Mouse (Mus musculus): ENCODE data around the gene Acer3. TPM values are rescaled to one million over a fixed set of nuclear protein-coding genes. Genes with fewer than 3 reads are reported as not detected.

The Acer3 gene
- polyA plus RNA-seq, 1 experiment from 2014 or later = 27.4 TPM

- H3K9ac ChIP-seq = no peak overlapping the region
- no peak overlapping the region for H3K4me2 ChIP-seq
- H3K27me3 ChIP-seq (replicated peaks) = no peaks in the 10 kb centered on the region
- no peak overlapping the region for H3K4me3 ChIP-seq (replicated peaks)
- peaks cover 17% of the 10 kb centered on the region for H3K4me1 ChIP-seq
- no peak overlapping the region; the same call in 1 of the 2 replicates for H3K27ac ChIP-seq
- no peaks in the 10 kb centered on the region for H3K36me3 ChIP-seq
- H3K9me3 ChIP-seq = no peaks in the 10 kb centered on the region
- WGBS = 53% methylated on average over 5 of the region's 5 CpGs
- no peak for ATAC-seq (ENCODE audit: insufficient read depth, low FRiP score, low read depth)
Measured at GRCm38 (mm10) chr7:98332678-98333397, 11.8 kb upstream of the Acer3 start.

- Histone ChIP-seq H3K9ac (no peak overlapping the region), H3K4me1 (peaks cover 17% of the 10 kb centered on the region)
Measured at GRCm38 (mm10) chr7:98331932-98332331, 10.9 kb upstream of the Acer3 start.

GRCm38 (mm10) chr7:98330375-98331002, 9.5 kb upstream of the Acer3 start:
- 34% methylated on average over 2 of the region's 2 CpGs for WGBS

More at GRCm38 (mm10) chr7:98331932-98332331, 10.9 kb upstream of the Acer3 start:
- no peak overlapping the region for H3K4me3 ChIP-seq (replicated peaks)
- H3K27ac ChIP-seq = no peak overlapping the region
- no peaks in the 10 kb centered on the region for H3K36me3 ChIP-seq
- H3K27me3 ChIP-seq (replicated peaks) = no peaks in the 10 kb centered on the region
- WGBS = 10% methylated on average over 3 of the region's 3 CpGs
- no peak overlapping the region for H3K4me2 ChIP-seq
- ATAC-seq (ENCODE audit: insufficient read depth, low FRiP score, low read depth) = no peak
- H3K9me3 ChIP-seq = no peaks in the 10 kb centered on the region

GRCm38 (mm10) chr7:98329651-98330374, 8.8 kb upstream of the Acer3 start:
- Histone ChIP-seq H3K36me3 (no peaks in the 10 kb centered on the region), H3K27me3 (replicated peaks) (no peaks in the 10 kb centered on the region), H3K4me3 (replicated peaks) (no peak overlapping the region), H3K9me3 (no peaks in the 10 kb centered on the region), H3K4me1 (peaks cover 17% of the 10 kb centered on the region), H3K27ac (no peak overlapping the region), H3K9ac (no peak overlapping the region), H3K4me2 (no peak overlapping the region)
- 56% methylated on average over 7 of the region's 7 CpGs for WGBS
- ATAC-seq (ENCODE audit: insufficient read depth, low FRiP score, low read depth) = peak; percentile 93

More at GRCm38 (mm10) chr7:98330375-98331002, 9.5 kb upstream of the Acer3 start:
- no peak for ATAC-seq (ENCODE audit: insufficient read depth, low FRiP score, low read depth)
- Histone ChIP-seq H3K27me3 (replicated peaks) (no peaks in the 10 kb centered on the region), H3K9me3 (no peaks in the 10 kb centered on the region), H3K4me2 (no peak overlapping the region), H3K4me3 (replicated peaks) (no peak overlapping the region), H3K9ac (no peak overlapping the region), H3K4me1 (peaks cover 17% of the 10 kb centered on the region), H3K27ac (no peak overlapping the region), H3K36me3 (no peaks in the 10 kb centered on the region)

- no peak overlapping the region for H3K9ac ChIP-seq
- H3K4me1 ChIP-seq = peaks cover 17% of the 10 kb centered on the region
- H3K4me2 ChIP-seq = no peak overlapping the region
- H3K27me3 ChIP-seq (replicated peaks) = no peaks in the 10 kb centered on the region
- WGBS = 41% methylated on average over 2 of the region's 2 CpGs
- ATAC-seq (ENCODE audit: insufficient read depth, low FRiP score, low read depth) = no peak
- H3K4me3 ChIP-seq (replicated peaks) = no peak overlapping the region
- H3K36me3 ChIP-seq = no peaks in the 10 kb centered on the region
- no peaks in the 10 kb centered on the region for H3K9me3 ChIP-seq
- H3K27ac ChIP-seq = no peak overlapping the region
Measured at GRCm38 (mm10) chr7:98328311-98328710, 7.3 kb upstream of the Acer3 start.

- 79% methylated on average over 7 of the region's 7 CpGs for WGBS
- H3K27me3 ChIP-seq (replicated peaks) = no peaks in the 10 kb centered on the region
Measured at GRCm38 (mm10) chr7:98326051-98326450, 5.0 kb upstream of the Acer3 start.

GRCm38 (mm10) chr7:98324228-98324627, 3.2 kb upstream of the Acer3 start:
- WGBS = 75% methylated on average over 1 of the region's 1 CpGs
- Histone ChIP-seq H3K4me2 (no peak overlapping the region), H3K4me3 (replicated peaks) (no peak overlapping the region), H3K36me3 (no peaks in the 10 kb centered on the region), H3K27me3 (replicated peaks) (no peaks in the 10 kb centered on the region), H3K4me1 (no peaks in the 10 kb centered on the region), H3K27ac (no peak overlapping the region), H3K9ac (no peak overlapping the region), H3K9me3 (no peaks in the 10 kb centered on the region)
- ATAC-seq (ENCODE audit: insufficient read depth, low FRiP score, low read depth) = no peak

More at GRCm38 (mm10) chr7:98326051-98326450, 5.0 kb upstream of the Acer3 start:
- no peak overlapping the region for H3K4me2 ChIP-seq
- H3K4me3 ChIP-seq (replicated peaks) = no peak overlapping the region
- H3K9me3 ChIP-seq = no peaks in the 10 kb centered on the region
- no peak overlapping the region for H3K9ac ChIP-seq
- H3K36me3 ChIP-seq = no peaks in the 10 kb centered on the region
- peaks cover 4% of the 10 kb centered on the region; the same call in 1 of the 2 replicates for H3K4me1 ChIP-seq
- ATAC-seq (ENCODE audit: insufficient read depth, low FRiP score, low read depth) = no peak
- no peak overlapping the region for H3K27ac ChIP-seq

GRCm38 (mm10) chr7:98323288-98324019, 2.4 kb upstream of the Acer3 start:
- Histone ChIP-seq H3K4me3 (replicated peaks) (no peak overlapping the region), H3K4me2 (no peak overlapping the region), H3K27me3 (replicated peaks) (no peaks in the 10 kb centered on the region), H3K9ac (no peak overlapping the region), H3K4me1 (no peaks in the 10 kb centered on the region), H3K9me3 (no peaks in the 10 kb centered on the region), H3K36me3 (no peaks in the 10 kb centered on the region), H3K27ac (no peak overlapping the region)
- no peak for ATAC-seq (ENCODE audit: insufficient read depth, low FRiP score, low read depth)
- WGBS = 44% methylated on average over 5 of the region's 5 CpGs

GRCm38 (mm10) chr7:98322415-98322814, 1.4 kb upstream of the Acer3 start:
- H3K4me1 ChIP-seq = no peaks in the 10 kb centered on the region
- no peak overlapping the region for H3K27ac ChIP-seq
- H3K27me3 ChIP-seq (replicated peaks) = no peaks in the 10 kb centered on the region
- H3K9ac ChIP-seq = no peak overlapping the region
- no peaks in the 10 kb centered on the region for H3K9me3 ChIP-seq
- no peaks in the 10 kb centered on the region for H3K36me3 ChIP-seq
- no peak for ATAC-seq (ENCODE audit: insufficient read depth, low FRiP score, low read depth)
- 72% methylated on average over 3 of the region's 3 CpGs for WGBS
- H3K4me3 ChIP-seq (replicated peaks) = no peak overlapping the region
- H3K4me2 ChIP-seq = no peak overlapping the region

GRCm38 (mm10) chr7:98320006-98320556, 927 bp downstream of the Acer3 start:
- no peaks in the 10 kb centered on the region for H3K4me1 ChIP-seq
- H3K4me2 ChIP-seq = no peak overlapping the region
- no peaks in the 10 kb centered on the region for H3K9me3 ChIP-seq
- ATAC-seq (ENCODE audit: insufficient read depth, low FRiP score, low read depth) = no peak
- H3K27ac ChIP-seq = no peak overlapping the region
- no peaks in the 10 kb centered on the region for H3K27me3 ChIP-seq (replicated peaks)
- H3K4me3 ChIP-seq (replicated peaks) = no peak overlapping the region
- WGBS = 76% methylated on average over 7 of the region's 7 CpGs
- H3K9ac ChIP-seq = no peak overlapping the region
- H3K36me3 ChIP-seq = no peaks in the 10 kb centered on the region

GRCm38 (mm10) chr7:98316568-98316967, 4.4 kb downstream of the Acer3 start:
- Histone ChIP-seq H3K27ac (no peak overlapping the region), H3K27me3 (replicated peaks) (no peaks in the 10 kb centered on the region), H3K9ac (no peak overlapping the region), H3K9me3 (no peaks in the 10 kb centered on the region), H3K4me1 (no peaks in the 10 kb centered on the region), H3K36me3 (no peaks in the 10 kb centered on the region), H3K4me2 (no peak overlapping the region), H3K4me3 (replicated peaks) (no peak overlapping the region)
- ATAC-seq (ENCODE audit: insufficient read depth, low FRiP score, low read depth) = no peak
- WGBS = 46% methylated on average over 2 of the region's 2 CpGs

Measured in stomach, embryonic 15.5 days (tissue).